Mouse (Mus musculus) embryonic facial prominence, embryonic 11.5 days (tissue): ENCODE measurements at regions not wholly inside any gene's neighbourhood (a gene's known extent, or its start where the extent isn't known, plus 50 kb on each side); places are given as distances from the start of the nearest gene placed in this dataset.
A peak's percentile ranks its signal among the peaks of the same experiment; 100 is the strongest.

Experiments used
- ATAC-seq: fragments of 200-750 bp; cut with Nextera tagmentation; replicated peaks from 2 replicates; pipeline ENCODE4 v1.8.0; 2017; ENCODE audit warnings: low read depth; ENCODE audit not compliant: insufficient number of reproducible peaks, low FRiP score, low TSS enrichment
- DNase-seq: peaks from one replicate; pipeline ENCODE4 v3.0.0-alpha.2; 2015; ENCODE audit warnings: low spot score
- H3K27ac ChIP-seq: fragments of 300-500 bp; sonication (generic); replicated peaks from 2 replicates; pipeline ENCODE4 v1.5.1; 2014; ENCODE audit warnings: mild to moderate bottlenecking, low read depth, low read length, control low read depth
- H3K27me3 ChIP-seq: fragments of 300-500 bp; sonication (generic); 2 replicates; pipeline ENCODE4 v1.6.1; 2014; ENCODE audit warnings: mild to moderate bottlenecking, low read length, moderate library complexity, mixed read lengths; ENCODE audit not compliant: control insufficient read depth, insufficient read depth
- H3K36me3 ChIP-seq: fragments of 300-500 bp; sonication (generic); replicated peaks from 2 replicates; pipeline ENCODE4 v1.6.1; 2014; ENCODE audit warnings: low read depth, mild to moderate bottlenecking, low read length, moderate library complexity, mixed read lengths; ENCODE audit not compliant: control insufficient read depth, insufficient read depth
- H3K4me1 ChIP-seq: fragments of 300-500 bp; sonication (generic); 2 replicates; pipeline ENCODE4 v1.6.1; 2014; ENCODE audit warnings: low read length, mixed read lengths; ENCODE audit not compliant: control insufficient read depth, insufficient read depth
- H3K4me2 ChIP-seq: fragments of 300-500 bp; sonication (generic); 2 replicates; pipeline ENCODE4 v1.6.1; 2014; ENCODE audit warnings: low read depth, mild to moderate bottlenecking, control low read depth, low read length, moderate library complexity
- H3K4me3 ChIP-seq: fragments of 300-500 bp; sonication (generic); 2 replicates; pipeline ENCODE4 v1.5.1; 2014; ENCODE audit warnings: low read depth, low read length, control low read depth
- H3K9ac ChIP-seq: fragments of 300-500 bp; sonication (generic); replicated peaks from 2 replicates; pipeline ENCODE4 v1.6.1; 2014; ENCODE audit warnings: mild to moderate bottlenecking, control low read depth, low read length
- H3K9me3 ChIP-seq: fragments of 300-500 bp; sonication (generic); replicated peaks from 2 replicates; pipeline ENCODE4 v1.6.1; 2016; ENCODE audit warnings: mild to moderate bottlenecking, low read length, inconsistent platforms, mixed read lengths; ENCODE audit not compliant: control insufficient read depth
- WGBS: fragments of 180-500 bp; shearing (Covaris S2); extraction: QIAGEN DNeasy Blood & Tissue Kit; methylation state at CpG from one replicate; pipeline ENCODE4 v1.1.7; 2014; 5-methylcytosine and 5-hydroxymethylcytosine counted together

- no peak; the same call in 1 of the 2 replicates for ATAC-seq
- Histone ChIP-seq H3K4me1 (no peaks in the 10 kb centered on the region; the same call in 1 of the 2 replicates), H3K4me3 (no peak overlapping the region), H3K9me3 (no peaks in the 10 kb centered on the region), H3K4me2 (no peak overlapping the region), H3K27me3 (no peaks in the 10 kb centered on the region), H3K9ac (no peak overlapping the region), H3K36me3 (no peaks in the 10 kb centered on the region), H3K27ac (no peak overlapping the region)
- 41% methylated on average over 17 of the region's 17 CpGs for WGBS
- peak; percentile 36 for DNase-seq
These were observed 115.7 kb upstream of the Cblb start for GRCm38 (mm10) chr16:51915034-51915928.

GRCm38 (mm10) chr16:51915929-51916308 lies 115.1 kb upstream of the Cblb start:
- Histone ChIP-seq H3K9me3 (no peaks in the 10 kb centered on the region), H3K4me1 (no peaks in the 10 kb centered on the region; the same call in 1 of the 2 replicates), H3K27ac (no peak overlapping the region), H3K27me3 (no peaks in the 10 kb centered on the region), H3K36me3 (no peaks in the 10 kb centered on the region), H3K9ac (no peak overlapping the region), H3K4me3 (no peak overlapping the region), H3K4me2 (no peak overlapping the region)
- 62% methylated on average over 13 of the region's 13 CpGs for WGBS
- ATAC-seq (no peak), DNase-seq (no peak)

- no peaks in the 10 kb centered on the region for H3K27me3 ChIP-seq
- no peak overlapping the region for H3K27ac ChIP-seq
- H3K4me1 ChIP-seq: no peaks in the 10 kb centered on the region; the same call in 1 of the 2 replicates
- no peak overlapping the region for H3K4me2 ChIP-seq
- H3K36me3 ChIP-seq: no peaks in the 10 kb centered on the region
- H3K9me3 ChIP-seq: no peaks in the 10 kb centered on the region
- no peak for ATAC-seq
- 55% methylated on average over 5 of the region's 5 CpGs for WGBS
- no peak overlapping the region for H3K9ac ChIP-seq
- no peak overlapping the region for H3K4me3 ChIP-seq
- peak; percentile 7 for DNase-seq
These were observed 114.7 kb upstream of the Cblb start for GRCm38 (mm10) chr16:51916337-51916736.

GRCm38 (mm10) chr16:51916820-51917219 lies 114.2 kb upstream of the Cblb start:
- H3K4me3 ChIP-seq: no peak overlapping the region
- WGBS: 56% methylated on average over 3 of the region's 3 CpGs
- no peaks in the 10 kb centered on the region for H3K36me3 ChIP-seq
- no peak overlapping the region for H3K27ac ChIP-seq
- H3K27me3 ChIP-seq: no peaks in the 10 kb centered on the region
- no peak overlapping the region for H3K4me2 ChIP-seq
- H3K4me1 ChIP-seq: no peaks in the 10 kb centered on the region; the same call in 1 of the 2 replicates
- no peak overlapping the region for H3K9ac ChIP-seq
- no peaks in the 10 kb centered on the region for H3K9me3 ChIP-seq
- DNase-seq (no peak), ATAC-seq (no peak)

- H3K4me3 ChIP-seq: no peak overlapping the region
- no peaks in the 10 kb centered on the region for H3K36me3 ChIP-seq
- ATAC-seq: no peak
- no peak overlapping the region for H3K27ac ChIP-seq
- H3K9ac ChIP-seq: no peak overlapping the region
- 32% methylated on average over 2 of the region's 2 CpGs for WGBS
- DNase-seq: no peak
- H3K27me3 ChIP-seq: no peaks in the 10 kb centered on the region
- no peaks in the 10 kb centered on the region for H3K9me3 ChIP-seq
- H3K4me2 ChIP-seq: no peak overlapping the region
- H3K4me1 ChIP-seq: no peaks in the 10 kb centered on the region; the same call in 1 of the 2 replicates
These were observed 113.5 kb upstream of the Cblb start for GRCm38 (mm10) chr16:51917540-51917939.

GRCm38 (mm10) chr16:51921025-51921424 lies 110.0 kb upstream of the Cblb start:
- no peak overlapping the region for H3K4me3 ChIP-seq
- H3K36me3 ChIP-seq: no peaks in the 10 kb centered on the region
- WGBS: 75% methylated on average over 4 of the region's 4 CpGs
- no peaks in the 10 kb centered on the region for H3K27me3 ChIP-seq
- ATAC-seq (no peak), DNase-seq (no peak)
- H3K9ac ChIP-seq: no peak overlapping the region
- no peak overlapping the region for H3K4me2 ChIP-seq
- H3K4me1 ChIP-seq: no peaks in the 10 kb centered on the region
- H3K9me3 ChIP-seq: no peaks in the 10 kb centered on the region
- H3K27ac ChIP-seq: no peak overlapping the region

GRCm38 (mm10) chr16:51922589-51922988 lies 108.4 kb upstream of the Cblb start:
- Histone ChIP-seq H3K4me3 (no peak overlapping the region), H3K9me3 (no peaks in the 10 kb centered on the region), H3K4me1 (no peaks in the 10 kb centered on the region), H3K36me3 (no peaks in the 10 kb centered on the region), H3K4me2 (no peak overlapping the region), H3K9ac (no peak overlapping the region), H3K27ac (no peak overlapping the region), H3K27me3 (no peaks in the 10 kb centered on the region)
- ATAC-seq (no peak), DNase-seq (no peak)
- WGBS: 77% methylated on average over 3 of the region's 3 CpGs

- Histone ChIP-seq H3K36me3 (no peaks in the 10 kb centered on the region), H3K4me2 (no peak overlapping the region), H3K4me1 (no peaks in the 10 kb centered on the region), H3K27me3 (no peaks in the 10 kb centered on the region), H3K4me3 (no peak overlapping the region), H3K9me3 (no peaks in the 10 kb centered on the region), H3K9ac (no peak overlapping the region), H3K27ac (no peak overlapping the region)
- WGBS: 81% methylated on average over 3 of the region's 3 CpGs
- DNase-seq: no peak
- ATAC-seq: no peak
These were observed 105.4 kb upstream of the Cblb start for GRCm38 (mm10) chr16:51925639-51926038.
